Mouse (Mus musculus) midbrain, embryonic 12.5 days (tissue): ENCODE measurements around the gene Zfp580. TPM values are rescaled to one million over a fixed set of nuclear protein-coding genes. Genes with fewer than 3 reads are reported as not detected.
"Not testable (repeated sequence)": the region's sequence is repeated elsewhere in the genome, so short reads cannot be mapped to it uniquely, and the experiment has no call there.

Source experiments
- ATAC-seq: fragments of 200-750 bp; cut with Nextera tagmentation; 2 replicates; pipeline ENCODE4 v1.8.0; 2017; ENCODE audit warnings: low read depth, moderate TSS enrichment, moderate library complexity; ENCODE audit not compliant: low FRiP score
- H3K27ac ChIP-seq: fragments of 300-500 bp; sonication (generic); replicated peaks from 2 replicates; pipeline ENCODE4 v1.5.1; 2016; ENCODE audit warnings: mild to moderate bottlenecking
- H3K27me3 ChIP-seq: fragments of 300-500 bp; sonication (generic); 2 replicates; pipeline ENCODE4 v1.6.1; 2016; ENCODE audit warnings: mild to moderate bottlenecking
- H3K36me3 ChIP-seq: fragments of 300-500 bp; sonication (generic); 2 replicates; pipeline ENCODE4 v1.6.1; 2016
- H3K4me1 ChIP-seq: fragments of 300-500 bp; sonication (generic); 2 replicates; pipeline ENCODE4 v1.6.1; 2016
- H3K4me2 ChIP-seq: fragments of 300-500 bp; sonication (generic); replicated peaks from 2 replicates; pipeline ENCODE4 v1.6.1; 2016; ENCODE audit warnings: mild to moderate bottlenecking, moderate library complexity
- H3K4me3 ChIP-seq: fragments of 300-500 bp; sonication (generic); 2 replicates; pipeline ENCODE4 v1.5.1; 2016; ENCODE audit warnings: mild to moderate bottlenecking
- H3K9ac ChIP-seq: fragments of 300-500 bp; sonication (generic); replicated peaks from 2 replicates; pipeline ENCODE4 v1.6.1; 2016; ENCODE audit warnings: mild to moderate bottlenecking, moderate library complexity
- H3K9me3 ChIP-seq: fragments of 300-500 bp; sonication (generic); 2 replicates; pipeline ENCODE4 v1.6.1; 2016; ENCODE audit warnings: mild to moderate bottlenecking
- WGBS: fragments of 180-500 bp; shearing (Covaris S2); methylation state at CpG from one replicate; pipeline ENCODE4 v1.1.7; 2016; 5-methylcytosine and 5-hydroxymethylcytosine counted together
- polyA plus RNA-seq: library from polyadenylated mRNA; unstranded; fragments of >200 nt; fragmentation: Nextera tagmentation; extraction: Ambion mirVana; gene quantifications from 2 replicates; pipeline ENCODE4 v1.2.1, GENCODE M21; 2016

Gene Zfp580
- 54.6 and 56.3 TPM in 2 replicates for polyA plus RNA-seq

DNA sequence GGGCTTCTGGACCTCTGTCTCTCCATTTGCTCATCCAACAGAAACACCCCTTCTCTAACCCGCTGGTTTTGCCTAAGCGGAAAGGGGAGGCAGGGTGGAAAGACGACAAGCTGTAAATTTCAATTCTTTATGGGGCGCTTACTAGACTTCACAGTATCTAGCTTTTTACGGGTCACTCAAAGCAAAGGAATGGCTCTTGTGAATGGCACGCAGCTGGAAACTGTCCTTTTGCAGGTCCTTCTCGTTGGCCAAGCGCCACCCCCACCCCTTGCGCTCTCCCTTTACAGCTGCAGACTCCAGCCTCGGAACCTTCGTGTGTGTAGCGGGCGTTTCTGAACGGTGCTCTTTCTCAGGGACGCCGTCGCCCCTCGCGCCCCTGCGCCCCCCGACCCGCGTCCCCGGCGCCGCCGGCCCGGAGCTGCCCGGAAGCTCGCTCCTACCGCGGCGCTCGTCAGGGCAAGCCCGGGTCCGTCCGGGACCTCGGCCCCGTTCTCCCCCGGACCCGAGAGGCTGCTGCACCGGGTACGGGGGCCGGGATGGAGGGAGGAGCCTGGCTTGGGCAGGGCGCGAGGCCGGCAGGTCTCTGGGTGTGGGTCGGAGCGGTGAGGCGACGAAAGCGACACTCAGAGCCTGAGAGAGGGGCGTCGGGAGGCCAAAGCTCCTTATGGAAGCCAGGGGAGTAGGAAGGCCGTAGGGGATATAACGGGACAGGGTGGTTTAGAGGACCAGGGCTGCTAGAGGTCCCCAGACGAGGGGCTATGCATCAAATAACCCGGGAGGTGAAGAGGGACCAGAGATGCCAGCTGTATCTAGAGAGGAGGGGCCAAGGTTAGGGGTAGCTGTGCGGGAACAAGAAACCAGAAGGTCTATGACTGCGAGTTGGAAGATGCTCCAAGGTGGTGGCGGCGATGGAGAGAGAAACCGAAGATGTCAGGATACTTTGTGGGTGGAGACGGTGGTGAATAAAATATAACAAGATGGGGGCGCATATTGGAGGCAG is at the start of gene Zfp580:
Zfp580 (plus strand) TSS at position 346 of the 1,000 bp plus-strand sequence.
- Histone ChIP-seq H3K9me3 (no peaks in the 10 kb centered on the region), H3K4me1 (peaks cover 31% of the 10 kb centered on the region), H3K4me2 (peak within 1 kb of the TSS; percentile 69), H3K36me3 (no peaks in the 10 kb centered on the region), H3K27ac (peak within 1 kb of the TSS; percentile 85), H3K4me3 (peak within 1 kb of the TSS; percentile 80), H3K9ac (peak within 1 kb of the TSS; percentile 89), H3K27me3 (peaks cover 46% of the 10 kb centered on the region)
- ATAC-seq: peak; percentile 81
- 2% methylated on average over 65 of the region's 65 CpGs for WGBS

DNA sequence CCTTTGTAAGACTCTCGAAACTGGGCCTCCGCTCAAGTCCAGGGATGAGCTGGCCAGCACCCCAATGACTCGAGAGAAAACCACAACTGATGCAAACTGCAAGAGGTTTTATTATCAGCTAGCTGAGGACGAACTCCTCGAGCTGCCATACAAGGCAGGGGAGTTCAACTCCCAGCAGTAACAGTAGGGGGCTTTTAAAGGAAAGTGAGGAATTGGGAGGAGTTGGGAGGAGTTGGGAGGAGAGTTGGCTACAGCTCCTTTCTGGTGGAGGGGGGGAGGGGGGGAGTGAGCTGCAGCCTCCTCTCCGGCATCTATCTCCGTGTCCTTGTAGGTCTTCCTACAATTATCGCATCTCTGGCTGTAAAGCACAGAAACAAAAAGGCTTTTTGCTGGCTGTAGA is 48.5 kb upstream of the Zfp580 start:
- H3K27ac ChIP-seq, H3K4me2 ChIP-seq, H3K4me1 ChIP-seq, H3K4me3 ChIP-seq, H3K9me3 ChIP-seq, H3K9ac ChIP-seq, ATAC-seq, H3K27me3 ChIP-seq: not testable (repeated sequence)
- WGBS: 81% methylated on average over 8 of the region's 8 CpGs
- H3K36me3 ChIP-seq: peaks cover 20% of the 10 kb centered on the region

DNA sequence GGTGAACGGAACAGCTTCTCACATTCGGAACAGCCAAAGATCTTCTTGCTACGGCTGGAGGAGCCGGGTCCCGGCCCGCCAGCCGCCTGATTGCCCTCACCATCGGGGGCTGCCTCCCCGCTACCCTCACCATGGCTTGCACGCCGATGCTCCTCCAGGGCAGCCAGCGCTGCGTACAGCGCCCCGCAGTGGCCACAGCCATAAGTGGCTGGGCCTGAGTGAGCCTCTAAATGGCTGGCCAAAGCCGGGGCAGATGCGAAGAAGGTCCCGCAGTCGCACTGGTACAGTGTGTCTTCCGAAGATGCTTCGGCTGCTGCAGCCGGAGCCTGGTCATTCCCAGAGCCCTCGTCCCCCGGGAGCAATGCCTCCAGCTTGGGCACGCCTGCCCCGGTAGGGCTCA is 43.1 kb upstream of the Zfp580 start:
- H3K9me3 ChIP-seq: no peaks in the 10 kb centered on the region
- H3K4me3 ChIP-seq: no peak overlapping the region
- H3K9ac ChIP-seq: no peak overlapping the region
- no peaks in the 10 kb centered on the region for H3K27me3 ChIP-seq
- 0 out of 2 replicates have a peak, but pooled peaks have one; percentile 10 for ATAC-seq
- H3K4me1 ChIP-seq: 0 out of 2 replicates have a peak, but pooled peaks cover under 1% of the 10 kb centered on the region
- H3K4me2 ChIP-seq: no peak overlapping the region
- WGBS: 97% methylated on average over 26 of the region's 26 CpGs
- peaks cover 70% of the 10 kb centered on the region for H3K36me3 ChIP-seq
- no peak overlapping the region for H3K27ac ChIP-seq

DNA sequence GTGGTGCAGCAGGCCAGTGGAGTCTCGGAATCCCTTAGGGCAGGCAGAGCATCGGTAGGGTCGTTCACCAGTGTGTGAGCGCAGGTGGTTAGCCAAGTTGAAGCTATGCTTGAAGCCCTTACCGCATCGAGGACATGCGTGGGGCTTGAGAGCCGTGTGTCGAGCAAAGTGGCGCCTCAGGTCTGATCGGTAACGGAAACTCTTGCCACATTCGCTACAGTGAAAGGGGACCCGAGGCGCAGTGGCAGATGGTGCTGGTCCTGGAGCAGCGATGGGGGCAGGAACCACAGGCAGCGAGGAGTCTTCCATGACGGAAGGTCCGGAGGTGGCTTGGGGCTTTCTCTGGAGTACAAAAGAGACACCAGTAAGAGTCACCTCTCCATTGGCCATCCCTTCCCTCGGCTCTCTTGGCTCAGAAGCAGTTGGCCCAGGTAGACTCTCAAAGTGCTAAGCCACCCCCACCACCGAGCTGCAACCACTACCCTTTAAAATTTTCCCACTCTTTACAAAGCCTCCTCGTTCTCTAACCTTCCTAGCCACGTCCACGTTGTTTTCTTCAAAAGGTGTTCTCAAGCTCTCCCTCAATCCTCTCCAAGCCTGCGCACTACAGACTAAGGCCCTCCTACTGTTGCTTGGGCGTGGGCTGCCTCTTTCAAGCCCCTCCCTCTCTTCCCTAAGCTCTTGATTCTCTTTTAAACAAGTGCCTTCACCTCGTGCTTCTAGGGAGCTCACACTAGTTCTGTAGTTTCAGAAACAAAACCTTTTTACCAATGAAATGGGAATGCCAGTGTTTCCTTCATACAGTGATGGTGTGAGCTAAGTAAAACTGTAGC is 38.4 kb upstream of the Zfp580 start:
- no peak for ATAC-seq
- Histone ChIP-seq H3K4me2 (peak overlapping the region; percentile 55; the same call in 1 of the 2 replicates), H3K4me3 (no peak overlapping the region), H3K27ac (no peak overlapping the region), H3K4me1 (peaks cover 10% of the 10 kb centered on the region), H3K9me3 (no peaks in the 10 kb centered on the region), H3K27me3 (no peaks in the 10 kb centered on the region), H3K36me3 (peaks cover 54% of the 10 kb centered on the region), H3K9ac (no peak overlapping the region)
- 90% methylated on average over 27 of the region's 27 CpGs for WGBS

DNA sequence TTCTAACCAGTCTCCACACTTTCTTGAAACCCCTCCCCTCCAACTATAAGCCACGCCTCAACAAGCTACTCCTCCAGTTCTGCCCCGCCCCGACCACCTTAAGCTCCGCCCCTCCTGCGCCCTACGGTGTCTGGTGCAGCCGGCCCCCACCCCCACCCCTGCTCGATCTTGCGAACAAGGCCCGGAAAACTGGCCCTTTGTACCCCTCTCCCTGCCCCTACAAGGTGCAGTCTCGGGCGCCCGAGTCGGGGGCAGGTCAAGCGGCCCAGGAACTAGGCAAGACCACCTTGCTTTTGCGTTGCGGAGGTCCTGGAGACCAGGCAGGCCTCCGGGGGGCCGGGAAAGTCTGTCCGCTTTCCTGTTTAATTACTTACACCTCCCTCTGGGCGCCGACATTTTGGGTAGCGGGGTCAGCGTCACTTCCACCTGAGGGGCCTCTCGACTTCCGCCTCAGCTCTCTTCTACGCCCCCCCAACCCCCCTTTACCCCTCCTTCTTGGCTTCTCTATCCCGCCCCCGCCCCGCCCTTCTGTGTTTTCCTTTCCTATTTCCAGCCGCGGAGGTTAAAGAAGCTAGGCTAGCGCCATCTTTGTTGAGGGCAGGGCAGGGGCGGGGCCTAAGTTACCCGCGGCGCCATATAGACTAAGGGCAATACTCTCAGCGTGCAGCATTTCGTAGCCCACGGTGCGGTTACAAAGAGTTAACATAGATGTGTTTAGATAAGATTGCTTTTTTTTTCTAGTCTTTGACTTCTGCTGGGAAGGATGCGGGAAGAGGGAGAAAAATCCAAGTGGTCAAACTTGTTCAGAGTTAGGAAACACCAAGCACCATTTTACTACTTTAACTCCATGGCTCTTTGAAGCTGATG is 36.9 kb upstream of the Zfp580 start, which contains the start of the genes Zfp524 and Fiz1:
Zfp524 (plus strand) TSS at position 165 of the 867 bp plus-strand sequence.
Fiz1 (minus strand) TSS at position 447 of the 867 bp plus-strand sequence.
- peak; percentile 82 for ATAC-seq
- Histone ChIP-seq H3K27ac (peak within 1 kb of the TSS; percentile 96), H3K36me3 (peaks cover 38% of the 10 kb centered on the region), H3K4me1 (peaks cover 10% of the 10 kb centered on the region), H3K9me3 (no peaks in the 10 kb centered on the region), H3K4me3 (peak within 1 kb of the TSS; percentile 72), H3K9ac (peak within 1 kb of the TSS; percentile 88), H3K4me2 (peak within 1 kb of the TSS; percentile 55), H3K27me3 (no peaks in the 10 kb centered on the region)
- under 1% methylated on average over 38 of the region's 42 CpGs for WGBS

DNA sequence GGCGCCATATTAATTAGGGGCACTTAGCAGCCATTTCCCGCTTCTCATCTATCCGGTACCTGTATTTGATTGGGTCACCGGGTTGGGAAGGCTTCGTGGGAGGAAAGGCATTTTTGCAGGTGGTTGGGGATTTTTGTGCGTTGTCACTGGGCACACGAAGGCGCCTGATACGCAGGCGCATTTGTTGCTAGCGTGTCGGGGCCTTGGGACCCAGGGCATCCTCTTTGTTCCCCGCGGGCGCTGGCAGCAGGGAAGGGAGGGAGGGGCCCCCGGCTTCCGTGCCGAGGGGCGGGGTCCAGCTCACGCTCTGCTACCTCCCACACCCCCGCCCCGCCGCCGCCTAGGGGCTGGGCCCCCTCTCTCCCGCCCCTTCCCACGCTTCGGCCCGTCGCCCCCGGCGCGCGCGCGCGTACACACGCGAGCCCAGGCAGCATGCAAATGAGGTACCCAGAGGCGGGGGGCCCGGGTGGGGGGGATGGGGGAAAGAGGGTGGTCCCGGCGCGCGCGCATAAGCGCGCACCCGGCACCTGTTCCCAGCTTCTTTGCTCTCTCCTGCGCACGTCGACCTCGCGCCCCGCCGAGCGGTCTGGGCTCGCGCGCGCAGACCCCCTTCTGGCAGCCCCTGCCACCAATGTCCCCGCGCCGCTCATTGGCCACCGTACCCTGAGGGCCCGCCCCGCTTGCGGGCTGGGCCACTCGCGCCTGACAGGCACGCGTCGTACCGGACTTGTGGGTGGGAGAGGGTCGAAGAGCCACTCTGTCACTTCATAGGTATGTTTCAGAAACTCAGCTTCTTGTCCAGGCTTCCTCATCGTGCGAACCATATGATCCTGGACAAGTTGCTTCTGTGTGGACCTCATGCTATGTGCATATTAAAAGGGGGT is 36.0 kb upstream of the Zfp580 start, which contains the start of gene Gm44973:
Gm44973 (plus strand) TSS at position 379 of the 884 bp plus-strand sequence.
- under 1% methylated on average over 50 of the region's 76 CpGs for WGBS
- Histone ChIP-seq H3K9ac (peak within 1 kb of the TSS; percentile 88), H3K4me2 (peak within 1 kb of the TSS; percentile 55), H3K4me1 (peaks cover 12% of the 10 kb centered on the region), H3K36me3 (peaks cover 29% of the 10 kb centered on the region), H3K27ac (peak within 1 kb of the TSS; percentile 96), H3K27me3 (no peaks in the 10 kb centered on the region), H3K9me3 (no peaks in the 10 kb centered on the region), H3K4me3 (peak within 1 kb of the TSS; percentile 72)
- peak; percentile 80 for ATAC-seq

GRCm38 (mm10) chr7:5016057-5016456 is 35.3 kb upstream of the Zfp580 start:
- Histone ChIP-seq H3K36me3 (peaks cover 22% of the 10 kb centered on the region), H3K4me2 (peak overlapping the region; percentile 55), H3K27me3 (no peaks in the 10 kb centered on the region), H3K4me1 (peaks cover 15% of the 10 kb centered on the region), H3K4me3 (peak overlapping the region; percentile 72), H3K27ac (peak overlapping the region; percentile 96), H3K9me3 (no peaks in the 10 kb centered on the region), H3K9ac (peak overlapping the region; percentile 88; the same call in 1 of the 2 replicates)
- 69% methylated on average over 3 of the region's 3 CpGs for WGBS
- ATAC-seq: no peak

- peaks cover 15% of the 10 kb centered on the region for H3K36me3 ChIP-seq
- H3K4me3 ChIP-seq: no peak overlapping the region
- WGBS: 94% methylated on average over 2 of the region's 2 CpGs
- no peak overlapping the region for H3K9ac ChIP-seq
- H3K9me3 ChIP-seq: no peaks in the 10 kb centered on the region
- peaks cover 24% of the 10 kb centered on the region for H3K4me1 ChIP-seq
- no peak overlapping the region for H3K4me2 ChIP-seq
- no peak for ATAC-seq
- H3K27ac ChIP-seq: no peak overlapping the region
- H3K27me3 ChIP-seq: no peaks in the 10 kb centered on the region
Observed at GRCm38 (mm10) chr7:5016920-5017319, 34.4 kb upstream of the Zfp580 start.

DNA sequence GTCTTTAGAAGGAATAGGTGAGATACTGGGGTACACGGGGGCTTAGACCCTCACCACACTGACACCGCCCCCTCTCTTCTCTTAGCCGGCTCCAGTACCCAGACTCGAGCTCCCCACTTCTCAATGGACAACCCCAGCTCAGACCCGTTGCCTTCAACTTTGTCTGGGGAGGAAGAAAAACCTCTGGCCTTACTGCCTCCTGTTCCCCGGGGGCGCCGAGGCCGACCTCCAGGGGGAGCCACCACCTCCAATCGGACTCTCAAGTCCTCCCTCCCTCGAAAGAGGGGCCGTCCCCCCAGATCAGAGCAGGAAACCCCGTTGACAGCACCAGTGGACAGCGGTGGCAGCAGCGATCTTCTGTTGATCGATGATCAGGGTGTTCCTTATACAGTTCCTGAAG is 34.0 kb upstream of the Zfp580 start:
- WGBS: 92% methylated on average over 16 of the region's 16 CpGs
- Histone ChIP-seq H3K9me3 (no peaks in the 10 kb centered on the region), H3K4me1 (peaks cover 28% of the 10 kb centered on the region), H3K9ac (no peak overlapping the region), H3K36me3 (peaks cover 15% of the 10 kb centered on the region), H3K27me3 (no peaks in the 10 kb centered on the region), H3K4me3 (no peak overlapping the region), H3K4me2 (no peak overlapping the region), H3K27ac (no peak overlapping the region)
- ATAC-seq: no peak

GRCm38 (mm10) chr7:5017931-5018330 is 33.4 kb upstream of the Zfp580 start:
- H3K4me1 ChIP-seq: peaks cover 28% of the 10 kb centered on the region
- H3K27me3 ChIP-seq: no peaks in the 10 kb centered on the region
- no peak for ATAC-seq
- H3K4me2 ChIP-seq: no peak overlapping the region
- no peak overlapping the region for H3K9ac ChIP-seq
- no peak overlapping the region for H3K4me3 ChIP-seq
- H3K27ac ChIP-seq: no peak overlapping the region
- WGBS: 97% methylated on average over 21 of the region's 21 CpGs
- H3K9me3 ChIP-seq: no peaks in the 10 kb centered on the region
- peaks cover 15% of the 10 kb centered on the region for H3K36me3 ChIP-seq
